Mouse (Mus musculus): ENCODE data around the gene Zbtb46. TPM values are rescaled to one million over a fixed set of nuclear protein-coding genes. Genes with fewer than 3 reads are reported as not detected.
A peak's percentile ranks its signal among the peaks of the same experiment; 100 is the strongest.

Gene Zbtb46
- total RNA-seq, 4 experiments from 2014 or later, result 8.9 to 11.5 (median 10.5) TPM

GRCm38 (mm10) chr2:181409643-181410042 lies 49.6 kb downstream of the Zbtb46 start:
- no peak for DNase-seq (ENCODE audit: low spot score)

GRCm38 (mm10) chr2:181403722-181404121 lies 55.5 kb downstream of the Zbtb46 start:
- no peak for DNase-seq (ENCODE audit: low spot score)

- DNase-seq (ENCODE audit: low spot score), result no peak
These were observed 57.7 kb downstream of the Zbtb46 start for GRCm38 (mm10) chr2:181401497-181401896.

- no peak for DNase-seq (ENCODE audit: low spot score)
These were observed 61.9 kb downstream of the Zbtb46 start for GRCm38 (mm10) chr2:181397207-181397761.

- no peak for DNase-seq (ENCODE audit: low spot score)
These were observed 65.1 kb downstream of the Zbtb46 start for GRCm38 (mm10) chr2:181394086-181394485.

GRCm38 (mm10) chr2:181392600-181393213 lies 66.5 kb downstream of the Zbtb46 start:
- peak; percentile 82 for DNase-seq (ENCODE audit: low spot score)

- no peak for DNase-seq (ENCODE audit: low spot score)
These were observed 67.7 kb downstream of the Zbtb46 start for GRCm38 (mm10) chr2:181391541-181391940.

- no peak for DNase-seq (ENCODE audit: low spot score)
These were observed 68.2 kb downstream of the Zbtb46 start for GRCm38 (mm10) chr2:181391022-181391421.

GRCm38 (mm10) chr2:181390136-181390870 lies 68.9 kb downstream of the Zbtb46 start:
- no peak for DNase-seq (ENCODE audit: low spot score)

GRCm38 (mm10) chr2:181386663-181387210 lies 72.5 kb downstream of the Zbtb46 start:
- DNase-seq (ENCODE audit: low spot score), result no peak

- DNase-seq (ENCODE audit: low spot score), result peak; percentile 72
These were observed 73.3 kb downstream of the Zbtb46 start for GRCm38 (mm10) chr2:181385885-181386284.

- DNase-seq (ENCODE audit: low spot score), result peak; percentile 71
These were observed 74.3 kb downstream of the Zbtb46 start for GRCm38 (mm10) chr2:181384919-181385391.

GRCm38 (mm10) chr2:181384463-181384862 lies 74.8 kb downstream of the Zbtb46 start:
- no peak for DNase-seq (ENCODE audit: low spot score)

GRCm38 (mm10) chr2:181381631-181382306 lies 77.5 kb downstream of the Zbtb46 start:
- DNase-seq (ENCODE audit: low spot score), result no peak

- DNase-seq (ENCODE audit: low spot score), result no peak
These were observed 78.1 kb downstream of the Zbtb46 start for GRCm38 (mm10) chr2:181381107-181381506.

- DNase-seq (ENCODE audit: low spot score), result no peak
These were observed 79.0 kb downstream of the Zbtb46 start for GRCm38 (mm10) chr2:181380251-181380650.

- no peak for DNase-seq (ENCODE audit: low spot score)
These were observed 79.4 kb downstream of the Zbtb46 start, which contains the start of gene Lime1 for GRCm38 (mm10) chr2:181379778-181380177. Gene Lime1 (plus strand): TSS chr2:181380078.

- DNase-seq (ENCODE audit: low spot score), result no peak
These were observed 80.5 kb downstream of the Zbtb46 start for GRCm38 (mm10) chr2:181378701-181379100.

GRCm38 (mm10) chr2:181377230-181377629 lies 82.0 kb downstream of the Zbtb46 start:
- DNase-seq (ENCODE audit: low spot score), result no peak

- no peak for DNase-seq (ENCODE audit: low spot score)
These were observed 83.4 kb downstream of the Zbtb46 start for GRCm38 (mm10) chr2:181375787-181376186.

GRCm38 (mm10) chr2:181370001-181370400 lies 89.2 kb downstream of the Zbtb46 start:
- no peak for DNase-seq (ENCODE audit: low spot score)

- DNase-seq (ENCODE audit: low spot score), result no peak
These were observed 93.6 kb downstream of the Zbtb46 start for GRCm38 (mm10) chr2:181365655-181366075.

Data from heart, adult 8-10 months (tissue).